Mouse (Mus musculus) left cerebral cortex, adult 9 months (tissue): ENCODE data around the gene Laptm4a.

Experiments used
- DNase-seq, 2 experiments: peaks; one replicate each; pipeline ENCODE4 v3.0.0; 2022; ENCODE audit warnings: low spot score in 2 of 2

The Laptm4a gene

DNA sequence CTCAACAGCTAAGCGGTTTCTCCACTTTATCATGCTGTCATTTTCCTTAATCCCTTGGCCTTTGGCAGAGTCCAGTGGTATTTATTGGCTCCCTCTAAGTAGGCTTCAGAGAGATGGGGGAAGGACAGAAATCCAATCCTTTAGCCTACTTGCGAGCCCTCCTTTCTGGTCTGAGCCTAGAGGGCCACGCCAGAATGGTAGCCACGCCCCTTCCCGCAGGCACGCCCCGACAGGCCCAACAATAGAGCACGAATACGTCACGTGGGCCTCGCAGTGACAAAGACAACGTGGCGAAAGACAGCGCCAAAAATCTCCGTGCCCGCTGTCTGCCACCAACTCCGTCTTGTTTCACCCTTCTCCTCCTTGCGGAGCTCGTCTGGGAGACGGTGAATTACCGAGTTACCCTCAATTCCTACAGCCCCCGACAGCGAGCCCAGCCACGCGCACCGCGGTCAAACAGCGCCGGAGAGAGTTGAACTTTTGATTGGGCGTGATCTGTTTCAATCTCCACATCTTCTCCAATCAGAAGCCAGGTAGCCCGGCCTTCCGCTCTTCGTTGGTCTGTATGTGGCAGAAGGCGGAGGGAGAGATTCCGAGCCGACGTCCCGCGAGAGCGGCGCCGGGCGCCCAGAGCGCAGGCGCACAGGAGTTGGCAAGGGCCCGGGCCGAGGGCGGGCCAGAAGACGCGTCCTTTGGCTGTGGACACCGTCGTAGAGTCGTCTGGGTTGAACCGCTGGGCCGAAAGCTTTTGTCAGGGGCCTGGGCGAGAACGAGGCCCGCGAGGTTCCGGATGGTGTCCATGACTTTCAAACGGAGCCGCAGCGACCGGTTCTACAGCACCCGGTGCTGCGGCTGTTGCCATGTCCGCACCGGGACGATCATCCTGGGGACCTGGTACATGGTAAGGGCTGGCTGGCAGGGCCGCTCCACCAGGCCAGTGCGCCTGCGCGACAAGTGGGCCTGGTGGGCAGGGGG, at the start of gene Laptm4a:
Laptm4a (plus strand) TSS at position 271 of the 975 bp plus-strand sequence.
- DNase-seq = peak; percentile 96 to 98

DNA sequence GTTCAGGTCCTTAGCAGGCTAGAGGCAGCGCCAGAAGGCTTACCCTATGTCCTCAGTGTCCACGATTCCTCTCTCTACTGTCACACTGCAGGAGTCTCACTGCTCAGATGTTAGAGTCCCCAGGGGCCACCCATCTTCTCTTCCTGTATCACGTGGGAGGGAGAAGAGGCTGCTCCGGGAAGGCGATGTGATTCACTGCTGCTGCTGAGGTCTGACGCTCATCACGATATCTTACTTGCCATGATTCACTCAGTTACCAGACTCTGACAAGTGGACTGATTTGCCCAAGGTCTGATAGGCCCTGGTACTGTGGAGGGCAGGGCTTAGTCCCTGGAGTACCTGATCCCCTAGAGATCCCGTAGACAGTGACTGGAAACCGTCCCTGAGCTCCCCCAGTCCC, 45.9 kb upstream of the Laptm4a start:
- DNase-seq = no peak

DNA sequence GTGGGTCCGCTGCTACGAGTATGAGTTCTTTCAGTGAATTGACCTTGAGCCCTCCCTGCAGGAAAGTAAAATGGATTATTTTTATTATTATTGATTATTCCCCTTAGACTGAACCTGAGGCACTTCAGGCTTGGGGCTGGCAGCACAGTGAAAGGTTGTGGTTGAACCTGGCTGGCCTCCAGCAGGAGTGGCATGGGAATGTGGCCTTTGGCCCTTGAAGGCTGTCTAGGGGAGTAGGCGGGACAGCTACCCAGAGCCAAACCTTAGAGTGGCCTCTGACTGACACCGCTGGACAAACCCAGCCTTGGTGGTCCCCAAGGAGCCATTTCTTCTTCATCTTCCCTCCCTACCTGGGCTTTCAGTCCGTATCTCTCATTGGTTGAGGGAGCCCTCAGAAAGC, 44.6 kb upstream of the Laptm4a start:
- DNase-seq = no peak

DNA sequence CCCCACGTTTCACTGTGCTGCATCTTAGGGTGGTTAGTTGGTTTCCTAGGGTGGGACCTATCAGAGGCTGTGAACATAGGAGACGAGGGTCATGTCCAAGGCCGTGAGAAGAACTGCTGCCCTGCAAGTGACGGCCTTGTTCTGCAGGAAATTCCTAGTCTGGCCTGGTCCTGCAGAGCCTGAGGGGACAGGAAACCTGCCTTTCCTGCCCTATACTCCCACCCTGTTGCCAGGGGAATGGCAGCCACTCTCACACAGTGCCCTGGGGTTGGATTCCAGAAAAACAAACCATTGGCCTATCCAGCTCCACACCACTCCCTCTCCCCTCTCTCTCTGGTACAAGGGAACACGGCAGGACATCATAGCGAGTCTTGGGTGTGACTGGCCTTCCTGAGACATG, 44.1 kb upstream of the Laptm4a start:
- DNase-seq = no peak

DNA sequence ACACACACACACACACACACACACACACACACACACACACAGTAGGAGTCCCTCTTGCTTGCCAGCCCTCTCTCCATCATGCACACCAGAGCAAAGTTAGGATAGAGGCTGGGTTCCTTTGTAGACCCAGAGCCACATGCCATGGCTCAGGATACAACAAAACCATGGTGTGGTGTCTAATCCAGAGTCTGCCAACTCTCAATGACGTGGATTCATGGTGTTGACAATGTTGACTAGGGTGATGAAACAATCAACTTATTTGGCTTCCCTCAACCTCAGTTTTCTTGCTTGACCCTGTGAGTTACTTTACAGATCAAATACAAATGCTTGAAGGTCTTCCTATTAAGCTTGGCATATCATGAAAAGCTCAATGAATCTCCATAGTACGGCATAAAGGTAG, 42.7 kb upstream of the Laptm4a start:
- DNase-seq = no peak

DNA sequence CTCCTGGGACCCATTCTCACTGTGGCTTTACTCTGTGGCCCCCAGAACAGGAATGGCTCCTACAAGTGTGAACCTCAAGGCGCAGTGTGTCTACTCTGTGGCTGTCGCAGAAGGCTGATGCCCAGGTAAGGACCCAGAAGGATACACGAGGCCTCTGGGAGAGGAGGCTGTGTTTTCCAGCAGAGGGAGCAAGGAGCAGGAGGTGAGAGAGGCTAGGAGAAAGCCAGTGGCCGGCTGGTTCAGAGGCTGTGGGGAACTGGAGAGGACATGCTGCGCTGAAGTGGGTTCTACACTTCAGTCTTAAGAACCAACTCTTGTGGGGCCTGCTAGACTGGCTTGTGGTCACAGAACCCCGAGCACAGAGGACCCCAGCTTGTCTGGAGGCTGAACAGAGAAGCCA, 42.1 kb upstream of the Laptm4a start:
- DNase-seq = no peak

DNA sequence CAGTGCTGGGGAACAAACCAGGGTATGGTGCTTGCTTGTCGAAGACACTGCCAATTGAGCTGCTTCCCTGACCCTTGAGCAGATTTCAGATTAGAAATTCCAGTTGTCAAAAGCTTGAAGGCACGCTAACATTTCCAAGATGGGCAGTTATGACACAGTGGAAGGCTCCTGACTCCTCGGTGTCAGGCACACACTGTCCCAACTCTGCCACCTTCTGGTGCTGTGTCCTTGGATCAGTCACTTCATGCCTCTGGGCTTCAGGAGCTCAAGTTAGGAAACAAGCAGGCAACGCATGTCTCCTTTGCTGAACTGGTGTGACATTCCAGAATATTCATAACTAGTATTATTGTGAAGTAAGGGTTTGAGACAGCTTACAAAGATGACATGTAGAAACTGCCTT, 39.7 kb upstream of the Laptm4a start:
- no peak for DNase-seq

DNA sequence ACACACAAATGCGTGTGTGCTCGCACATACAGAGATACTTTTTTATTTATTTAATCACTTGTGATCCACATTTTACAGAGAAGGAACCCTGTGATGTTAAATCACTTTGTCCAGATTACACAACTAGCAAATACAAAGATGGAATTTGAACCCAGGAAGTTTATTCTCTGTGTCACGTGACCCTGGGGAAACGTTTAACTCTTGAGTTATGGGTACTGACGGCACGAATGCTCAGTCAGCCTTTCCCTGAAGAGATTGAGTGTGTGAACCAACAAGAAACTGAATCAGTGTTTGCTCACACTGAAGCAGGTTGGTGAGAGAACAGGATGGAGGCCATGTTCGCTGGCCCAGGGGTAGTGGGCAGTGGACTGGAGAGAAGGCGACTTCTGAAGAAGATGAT, 39.1 kb upstream of the Laptm4a start:
- DNase-seq = no peak

DNA sequence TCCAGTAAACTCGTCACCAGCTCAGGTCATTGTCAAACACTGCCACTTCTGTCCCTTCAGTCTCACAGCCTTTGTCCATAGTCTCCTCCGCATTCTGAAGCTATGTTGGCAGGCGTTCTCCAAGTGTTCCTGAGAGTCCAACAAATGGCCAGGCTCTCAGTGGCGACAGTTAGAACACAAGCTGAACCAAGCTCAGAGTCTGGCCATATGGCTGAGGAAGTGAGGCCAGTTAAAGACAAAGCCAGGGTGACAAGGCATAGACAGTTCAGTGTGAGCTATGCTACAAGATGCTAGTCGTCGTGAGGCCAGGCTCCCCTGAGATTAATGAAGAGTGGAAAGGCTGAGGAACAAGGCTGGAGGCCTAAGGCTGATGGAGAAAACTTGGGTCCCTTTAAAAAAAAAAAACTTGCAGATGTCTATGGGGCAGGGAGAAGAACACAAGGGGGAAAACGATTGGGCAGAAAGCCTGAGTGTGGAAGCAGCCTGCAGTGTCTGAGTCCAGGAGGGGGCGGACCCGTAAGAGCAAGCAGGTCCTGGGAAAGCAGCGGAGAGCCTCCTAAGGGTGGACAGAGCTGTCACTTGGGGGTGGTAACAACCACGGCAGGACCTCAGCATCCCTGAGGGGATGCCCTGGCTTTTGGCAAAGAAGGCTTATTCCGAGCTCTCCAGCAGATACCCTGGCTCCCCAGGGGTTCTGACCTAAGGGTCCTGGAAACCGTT, 36.9 kb upstream of the Laptm4a start:
- no peak for DNase-seq

DNA sequence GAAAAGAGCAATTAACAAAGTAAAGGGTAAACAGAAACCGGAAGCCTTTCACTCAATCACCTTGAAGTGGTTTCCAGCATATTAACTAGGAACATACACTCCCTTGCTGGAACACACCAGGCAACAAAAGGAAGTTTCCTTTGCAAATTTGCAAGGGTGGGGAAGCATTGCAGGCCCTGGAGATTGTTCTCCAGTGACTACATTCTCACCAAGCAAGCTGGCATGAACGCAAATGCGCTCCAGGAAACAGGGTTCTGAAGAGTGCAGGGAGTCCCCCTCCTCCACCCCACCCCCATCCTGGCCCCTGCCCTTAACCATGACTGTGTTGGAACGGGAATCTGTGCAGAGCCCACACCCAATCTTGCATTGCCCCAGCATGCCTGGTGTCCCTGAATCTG, 36.3 kb upstream of the Laptm4a start:
- DNase-seq = no peak

DNA sequence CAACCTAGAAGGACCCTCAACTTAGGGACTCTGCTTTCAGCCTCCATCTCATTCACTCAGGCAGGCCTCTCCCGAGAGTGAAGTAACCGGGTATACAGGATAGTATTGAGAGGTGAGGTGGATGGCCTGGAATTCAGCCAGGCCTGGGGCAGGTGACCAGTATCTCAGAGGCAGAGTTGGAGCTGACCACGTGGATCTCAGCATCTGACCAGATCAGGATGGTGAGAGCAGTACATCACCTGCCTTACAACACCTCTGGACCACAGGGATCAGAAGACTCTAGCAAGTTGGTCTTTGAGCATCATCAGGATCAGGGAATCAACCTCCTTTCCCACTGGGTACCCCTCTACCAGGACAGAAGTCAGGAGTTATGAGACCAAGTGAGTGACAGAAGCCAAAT, 35.5 kb upstream of the Laptm4a start:
- no peak for DNase-seq

DNA sequence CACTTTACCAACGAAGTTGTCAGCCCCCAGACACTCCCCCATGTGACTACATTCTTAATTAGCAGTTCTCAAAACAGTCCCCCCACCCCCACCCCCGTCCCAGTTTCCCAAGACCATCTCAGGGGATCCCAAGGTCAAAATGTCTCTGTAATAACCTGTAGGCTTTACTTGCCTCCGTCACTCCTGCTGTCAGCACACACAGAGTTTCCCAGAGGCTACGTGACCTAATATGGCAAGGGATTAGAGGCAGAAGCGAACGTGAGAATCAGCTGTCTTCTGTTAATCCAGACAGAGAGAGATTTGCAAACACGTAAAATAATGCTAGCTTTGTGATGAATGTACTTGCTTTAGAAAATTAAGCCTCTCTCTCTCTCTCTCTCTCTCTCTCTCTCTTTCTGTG, 33.0 kb upstream of the Laptm4a start:
- no peak for DNase-seq

DNA sequence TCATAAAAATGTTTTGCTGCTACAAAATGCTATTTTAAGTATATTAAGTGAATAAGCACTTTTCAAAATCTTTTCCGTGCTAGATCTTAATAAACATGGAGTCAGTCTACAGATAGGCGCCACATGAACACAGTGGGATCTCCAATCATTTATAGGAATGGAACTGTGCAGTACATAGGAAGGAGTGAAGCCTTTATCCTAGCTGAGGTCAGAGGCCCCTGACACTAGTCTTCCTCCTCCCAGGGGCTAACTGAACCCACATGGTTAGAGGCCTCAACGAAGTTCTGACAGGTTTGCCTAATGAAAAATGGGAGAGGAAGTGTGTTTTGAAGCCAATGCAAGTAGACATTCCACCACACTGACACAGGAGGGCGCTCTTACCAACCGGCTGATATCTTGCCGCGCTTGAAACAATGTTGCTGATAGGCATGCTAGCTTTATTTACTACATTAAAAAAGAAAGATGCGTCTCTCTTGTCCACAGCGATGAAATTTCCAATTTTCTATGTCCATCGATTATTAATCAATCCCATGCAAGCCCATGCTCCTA, 32.3 kb upstream of the Laptm4a start:
- DNase-seq = peak in 1 of 2 experiments; percentile 74

DNA sequence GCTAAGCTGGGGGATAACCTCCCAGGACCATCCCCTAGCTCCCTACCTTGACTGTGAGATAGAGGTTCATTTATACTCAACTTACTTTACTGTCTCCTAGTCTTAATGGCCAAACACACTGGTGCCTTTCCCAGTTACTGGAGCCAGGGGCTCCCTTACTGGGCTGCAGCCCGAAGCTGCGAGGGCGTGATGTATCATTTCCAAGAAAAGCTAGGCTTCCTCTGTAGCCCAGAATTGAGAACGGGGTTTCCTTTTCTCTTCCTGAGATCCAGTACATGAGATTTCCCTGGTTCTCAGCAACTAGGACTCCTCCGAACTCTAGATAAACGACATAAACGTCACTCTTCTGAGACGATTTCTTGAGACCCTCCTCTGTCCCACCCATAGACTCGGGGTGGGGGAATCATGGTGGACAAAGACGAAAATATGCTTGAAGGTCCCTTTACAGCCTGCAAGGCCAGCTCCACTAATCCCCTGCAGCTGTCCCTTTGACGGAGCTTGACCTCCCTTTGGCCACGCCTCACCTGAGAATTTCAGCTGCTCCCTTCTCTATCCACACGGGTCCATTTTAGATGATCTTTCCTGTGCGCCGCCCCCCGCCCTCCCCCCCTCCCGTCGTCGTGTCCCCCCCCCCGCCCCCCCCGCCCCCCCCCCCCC, 28.5 kb upstream of the Laptm4a start:
- no peak for DNase-seq

DNA sequence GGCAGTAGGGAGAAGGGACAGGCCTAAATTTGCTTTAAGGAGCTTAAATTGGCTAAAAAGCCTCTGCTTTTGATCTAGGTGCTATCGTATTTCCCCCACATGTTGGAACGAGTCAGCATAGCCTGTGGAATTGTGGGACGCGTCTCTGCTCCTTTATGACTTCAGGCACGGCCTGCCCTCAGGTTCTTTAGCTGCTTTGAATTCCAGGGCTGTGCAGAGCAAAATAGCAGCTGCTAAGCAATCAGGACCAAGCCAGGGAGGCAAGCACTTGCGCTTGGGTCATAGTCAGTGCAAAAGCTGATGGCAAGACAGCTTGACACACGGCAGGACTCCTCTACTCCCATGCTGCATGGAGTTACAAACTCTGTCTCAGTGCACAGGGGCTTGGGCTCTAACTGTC, 24.3 kb upstream of the Laptm4a start:
- DNase-seq = no peak

DNA sequence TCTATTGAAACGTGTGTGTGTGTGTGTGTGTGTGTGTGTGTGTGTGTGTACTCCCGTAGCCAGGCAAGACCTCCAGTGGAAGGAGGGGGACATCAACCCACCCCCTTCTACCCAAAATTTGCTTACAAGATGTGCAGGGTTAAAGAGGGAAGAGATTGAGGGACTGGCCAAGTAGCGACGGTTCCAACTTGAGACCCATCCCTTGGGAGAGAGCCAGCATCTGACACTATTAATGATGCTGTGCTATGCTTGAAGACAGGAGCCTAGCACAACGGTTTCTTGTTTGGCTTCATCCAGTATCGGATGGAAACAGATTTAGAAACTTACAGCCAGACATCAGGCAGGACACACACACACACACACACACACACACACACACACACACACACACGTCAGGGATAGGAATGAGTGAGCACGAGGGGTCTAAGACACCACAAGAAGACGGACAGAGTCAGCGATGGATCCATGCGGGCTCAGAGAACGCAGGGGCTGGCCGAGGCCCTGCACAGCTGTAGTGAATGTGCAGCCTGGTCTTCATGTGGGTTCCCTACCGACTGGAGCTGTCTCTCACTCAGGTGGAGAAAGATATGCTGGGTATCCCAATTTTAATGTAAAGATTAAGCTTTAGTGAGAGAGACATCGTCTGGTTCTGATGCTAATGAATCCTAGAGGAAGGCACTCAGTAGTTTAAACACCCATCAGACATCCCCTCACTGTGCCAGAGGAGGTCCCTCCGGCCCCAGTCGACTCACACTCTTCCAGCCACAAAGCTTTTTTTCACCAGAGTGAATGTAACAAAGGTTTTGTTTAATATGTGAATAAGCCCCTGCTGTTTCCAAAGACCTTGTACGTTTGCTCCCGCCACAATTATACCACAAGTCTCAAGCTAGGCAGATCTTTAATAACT, 22.3 kb upstream of the Laptm4a start:
- DNase-seq = no peak

DNA sequence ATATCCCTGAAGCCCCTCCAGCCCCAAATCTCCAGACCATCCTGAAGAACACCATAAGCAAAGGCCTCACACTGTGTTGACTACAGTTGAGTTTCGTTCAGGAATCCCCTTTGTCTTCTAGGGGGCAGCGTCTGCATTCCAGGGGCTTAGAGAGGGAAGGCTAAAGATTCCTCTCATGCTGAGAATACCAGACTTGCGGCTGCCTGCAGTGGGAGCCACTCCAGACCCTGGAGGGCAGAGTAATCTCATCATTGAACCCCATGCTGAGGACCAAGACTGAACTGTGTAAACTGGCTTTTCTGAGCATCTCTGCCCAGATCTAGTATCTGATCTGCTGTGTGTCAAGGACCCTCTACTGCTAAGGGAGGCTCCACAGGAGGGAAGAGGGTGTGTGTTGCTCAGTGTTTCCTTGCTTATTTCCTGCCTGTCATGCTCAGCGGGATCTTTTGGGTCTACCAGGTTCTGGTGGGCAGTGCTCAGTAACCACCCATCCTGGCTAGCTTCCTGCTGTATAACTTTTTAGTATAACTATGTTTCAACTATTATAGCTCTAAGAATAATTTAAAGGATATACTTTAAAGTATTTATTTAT, 21.3 kb upstream of the Laptm4a start:
- DNase-seq = no peak

DNA sequence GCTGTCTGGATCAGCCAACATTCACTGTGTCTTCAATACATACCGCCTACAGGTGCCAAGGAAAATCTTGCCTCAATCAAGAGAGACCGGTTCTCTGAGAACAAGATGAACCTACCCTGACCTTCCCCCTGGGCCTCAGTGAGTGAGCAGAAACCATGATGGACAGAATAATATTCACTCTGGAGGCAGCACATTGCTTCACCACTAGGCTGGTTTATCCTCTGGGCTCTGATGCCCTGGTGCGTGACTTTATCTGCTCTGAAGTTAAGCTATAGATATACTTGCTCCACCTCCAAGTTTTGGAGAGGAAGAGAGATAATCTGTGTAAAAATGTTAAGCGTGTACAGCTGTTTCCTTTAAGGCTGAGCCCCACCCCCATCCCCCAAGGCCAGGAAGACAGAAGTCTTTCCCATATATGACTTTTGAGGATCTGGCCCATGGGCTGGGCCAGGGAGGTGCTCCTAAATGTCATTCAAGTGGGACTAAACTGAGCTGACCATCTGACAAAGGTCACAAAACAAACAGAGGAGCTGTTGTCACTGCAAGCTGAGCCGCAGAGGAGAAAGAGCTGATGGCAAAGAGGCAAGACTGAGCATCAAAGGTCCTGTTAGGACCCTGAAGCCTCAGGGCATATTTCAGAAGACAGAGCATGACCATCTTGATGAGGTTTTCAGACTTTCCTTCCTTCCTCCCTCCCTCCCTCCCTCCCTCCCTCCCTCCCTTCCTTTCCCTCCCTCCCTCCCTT, 20.4 kb upstream of the Laptm4a start:
- DNase-seq = no peak

DNA sequence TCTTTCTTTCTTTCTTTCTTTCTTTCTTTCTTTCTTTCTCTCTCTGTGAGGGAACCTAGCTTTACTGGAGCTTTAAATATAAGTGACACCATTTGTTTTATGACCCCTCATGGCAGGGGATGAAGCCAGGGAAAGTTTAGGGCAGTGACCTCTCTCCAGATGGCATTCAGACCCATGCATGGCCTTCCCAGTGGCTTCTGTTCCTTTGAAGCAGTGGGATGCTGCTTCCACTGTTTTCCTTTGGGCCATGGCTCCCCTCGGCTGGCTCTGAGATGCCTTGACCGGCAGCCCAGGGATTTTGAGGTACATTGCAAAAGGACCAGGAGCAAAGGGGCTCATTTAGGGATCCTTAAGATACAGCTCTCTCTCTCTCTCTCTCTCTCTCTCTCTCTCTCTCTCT, 19.5 kb upstream of the Laptm4a start:
- no peak for DNase-seq

DNA sequence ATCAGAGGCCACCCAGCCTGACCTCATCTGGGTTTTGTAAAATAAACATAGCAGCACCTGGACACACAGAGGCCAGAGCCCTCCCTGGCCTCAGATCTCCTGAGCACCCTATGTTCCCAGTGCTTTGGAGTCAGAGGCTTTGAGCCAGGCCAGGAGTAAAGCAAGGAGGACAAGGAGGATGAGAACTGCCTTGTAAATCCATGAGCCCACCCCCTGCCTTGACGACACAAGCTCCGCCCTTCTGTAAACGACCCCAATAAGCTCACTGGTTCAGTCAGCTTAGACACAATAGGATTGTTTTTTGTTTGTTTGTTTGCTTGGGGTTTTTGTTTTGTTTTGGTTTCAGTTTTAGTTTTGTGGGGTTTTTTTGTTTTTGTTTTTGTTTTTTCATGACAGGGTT, 19.0 kb upstream of the Laptm4a start:
- DNase-seq = no peak
